Mouse (Mus musculus) lung, adult 2 months (tissue): ENCODE measurements around the gene Prkcd.

Source experiments
- CTCF ChIP-seq: fragments of 200-500 bp; IDR thresholded peaks from 2 replicates; pipeline ENCODE4 v1.5.1; 2011; ENCODE audit warnings: mild to moderate bottlenecking, low read length, control low read depth; ENCODE audit not compliant: insufficient read depth
- POLR2A ChIP-seq: fragments of 200-500 bp; IDR thresholded peaks from 2 replicates; pipeline ENCODE4 v1.6.1; 2011; ENCODE audit warnings: low read depth, mild to moderate bottlenecking, control low read depth, low read length, borderline replicate concordance; ENCODE audit errors: extremely low read depth

DNA sequence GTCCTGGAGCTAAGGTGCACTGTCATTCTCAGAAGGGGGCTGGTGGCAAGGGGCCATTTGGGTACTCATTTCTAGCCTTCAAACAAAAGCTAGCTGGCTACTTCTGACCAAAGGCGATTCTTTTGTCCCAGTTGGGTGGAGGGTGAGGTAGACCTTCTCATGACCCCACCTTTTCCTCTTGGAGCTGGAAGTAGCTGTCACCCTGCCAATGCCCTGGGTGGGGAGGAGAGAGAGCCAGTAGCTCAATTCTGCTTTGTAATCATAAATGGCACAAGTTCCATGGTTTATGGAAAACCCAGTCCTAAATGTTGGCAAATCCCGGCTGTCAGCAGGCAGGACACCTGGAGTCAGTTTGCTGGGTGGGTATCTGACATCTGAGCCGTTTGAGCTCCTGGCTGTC is 40.1 kb upstream of the Prkcd start:
- TF ChIP-seq CTCF (no peak), POLR2A (no peak)
